Mouse (Mus musculus) olfactory bulb, adult 2 months (tissue): ENCODE measurements around the gene Cry1.

Experiments used
- CTCF ChIP-seq: fragments of 200-500 bp; IDR thresholded peaks from 2 replicates; pipeline ENCODE4 v1.5.1; 2012; ENCODE audit warnings: low read depth, mild to moderate bottlenecking, low read length, moderate library complexity; ENCODE audit not compliant: insufficient read depth
- POLR2A ChIP-seq: fragments of 200-500 bp; IDR thresholded peaks from 2 replicates; pipeline ENCODE4 v1.6.1; 2012; ENCODE audit warnings: mild to moderate bottlenecking, low read depth, low read length, moderate library complexity; ENCODE audit not compliant: insufficient read depth

DNA sequence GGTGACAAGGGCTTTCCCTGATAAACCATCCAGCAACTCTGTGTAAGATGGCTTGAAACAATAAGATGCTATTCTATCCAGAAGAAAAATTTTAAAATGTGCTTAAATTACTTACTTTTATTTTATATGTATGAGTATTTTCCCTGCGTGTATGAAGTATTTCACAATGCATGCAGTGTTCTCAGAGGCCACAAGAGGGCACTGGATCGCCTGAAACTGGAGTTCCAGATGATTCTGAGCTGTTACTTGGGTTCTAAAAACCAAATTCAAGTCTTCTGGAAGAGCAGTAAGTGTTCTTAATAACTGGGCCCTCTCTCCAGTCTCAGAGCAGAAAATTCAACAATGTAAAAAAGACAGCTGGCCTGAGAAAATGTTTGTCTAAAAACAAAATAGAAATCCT is 30.7 kb downstream of the Cry1 start:
- no peak for TF ChIP-seq CTCF
- TF ChIP-seq POLR2A, result no peak
